In genomic region chr4:40843726-40844125, GRCm38 (mm10) we compare ENCODE assay signal across 8 mouse cellular contexts. TPM values are rescaled to one million over a fixed set of nuclear protein-coding genes. Genes with fewer than 3 reads are reported as not detected.
DNase-seq lines count a peak whose midpoint lies in the region; ATAC-seq and TF ChIP-seq lines count a peak whose summit lies in the region.

No protein-coding gene starts in this region.

- H3K9ac ChIP-seq in lung, embryonic 14.5 days = no peak overlapping the region
- H3K9ac ChIP-seq in embryonic facial prominence, embryonic 13.5 days = peak overlapping the region; percentile 44
- H3K9ac ChIP-seq in hindbrain, embryonic 13.5 days = 0 out of 2 replicates have a peak overlapping the region, but pooled peaks have one; percentile 40

- no peak overlapping the region for H3K4me3 ChIP-seq in lung, embryonic 14.5 days (ENCODE audit: low read depth, low read length)
- no peak overlapping the region for H3K4me3 ChIP-seq in embryonic facial prominence, embryonic 13.5 days
- H3K4me3 ChIP-seq in hindbrain, embryonic 13.5 days = no peak overlapping the region
- no peak overlapping the region for H3K4me3 ChIP-seq in macrophage (ENCODE audit: inconsistent target)

- H3K36me3 ChIP-seq in lung, embryonic 14.5 days (ENCODE audit: insufficient read depth) = 0 out of 2 replicates have a peak, but pooled peaks cover 3% of the 10 kb centered on the region
- no peaks in the 10 kb centered on the region for H3K36me3 ChIP-seq in embryonic facial prominence, embryonic 13.5 days
- H3K36me3 ChIP-seq in hindbrain, embryonic 13.5 days = no peaks in the 10 kb centered on the region
- no peaks in the 10 kb centered on the region for H3K36me3 ChIP-seq in macrophage (ENCODE audit: inconsistent target)

- WGBS in lung, embryonic 14.5 days = 47% methylated on average over 8 of the region's 8 CpGs
- WGBS in embryonic facial prominence, embryonic 13.5 days = 67% methylated on average over 8 of the region's 8 CpGs
- WGBS in hindbrain, embryonic 13.5 days = 72% methylated on average over 8 of the region's 8 CpGs
- 70% methylated on average over 8 of the region's 8 CpGs for WGBS in macrophage (ENCODE audit: missing documents)

- H3K4me2 ChIP-seq in lung, embryonic 14.5 days = peak overlapping the region; percentile 30
- no peak overlapping the region for H3K4me2 ChIP-seq in embryonic facial prominence, embryonic 13.5 days
- no peak overlapping the region for H3K4me2 ChIP-seq in hindbrain, embryonic 13.5 days

- peaks cover 95% of the 10 kb centered on the region for H3K79me2 ChIP-seq in macrophage (ENCODE audit: inconsistent target)

- no peak for DNase-seq in lung, embryonic 14.5 days
- no peak for DNase-seq in lung, postnatal 10 days
- no peak for DNase-seq in cerebellum, adult 11-12 months
- no peak for DNase-seq in frontal cortex, adult 2 months (ENCODE audit: extremely low spot score in 1 of 2, low spot score in 1 of 2)
- no peak for DNase-seq in urinary bladder, adult 2 months (ENCODE audit: low spot score)

- no peak for TF ChIP-seq CTCF in lung, embryonic 14.5 days (IDR thresholded peaks at IDR 0.05; ENCODE audit: low read depth)

- no peaks in the 10 kb centered on the region for H3K27me3 ChIP-seq in lung, embryonic 14.5 days (ENCODE audit: insufficient read depth, low read length)
- no peaks in the 10 kb centered on the region for H3K27me3 ChIP-seq in embryonic facial prominence, embryonic 13.5 days
- H3K27me3 ChIP-seq in hindbrain, embryonic 13.5 days = no peaks in the 10 kb centered on the region

- no peaks in the 10 kb centered on the region for H3K9me3 ChIP-seq in lung, embryonic 14.5 days (ENCODE audit: low read depth, low read length)
- no peaks in the 10 kb centered on the region for H3K9me3 ChIP-seq in embryonic facial prominence, embryonic 13.5 days
- H3K9me3 ChIP-seq in hindbrain, embryonic 13.5 days = no peaks in the 10 kb centered on the region

- H3K27ac ChIP-seq in lung, embryonic 14.5 days (ENCODE audit: low read depth) = peak overlapping the region; percentile 98
- peak overlapping the region; percentile 86 for H3K27ac ChIP-seq in embryonic facial prominence, embryonic 13.5 days
- peak overlapping the region; percentile 66 for H3K27ac ChIP-seq in hindbrain, embryonic 13.5 days
- peak overlapping the region; percentile 84 for H3K27ac ChIP-seq in macrophage

- peaks cover 56% of the 10 kb centered on the region for H3K4me1 ChIP-seq in lung, embryonic 14.5 days (ENCODE audit: insufficient read depth)
- peaks cover 41% of the 10 kb centered on the region for H3K4me1 ChIP-seq in embryonic facial prominence, embryonic 13.5 days
- H3K4me1 ChIP-seq in hindbrain, embryonic 13.5 days (replicated peaks) = peaks cover 21% of the 10 kb centered on the region

- ATAC-seq in lung, embryonic 14.5 days (ENCODE audit: insufficient read depth) = peak; percentile 0; the same call in 1 of the 2 replicates
- no peak for ATAC-seq in embryonic facial prominence, embryonic 13.5 days (ENCODE audit: insufficient number of reproducible peaks, insufficient read depth, low FRiP score, low TSS enrichment, low read depth)
- ATAC-seq in hindbrain, embryonic 13.5 days (ENCODE audit: low FRiP score) = no peak

RNA-seq across cellular contexts. Expression of gene B4galt1, which starts 10.1 kb away (rescaled TPM):
- 64.4 and 66.5 TPM in 2 replicates for polyA plus RNA-seq in lung, embryonic 14.5 days (2014; fragmentation: Nextera tagmentation; extraction: Ambion mirVana)
- 39.7 and 39.9 TPM in 2 replicates for polyA plus RNA-seq in embryonic facial prominence, embryonic 13.5 days (2015; fragmentation: Nextera tagmentation; extraction: Ambion mirVana)
- polyA plus RNA-seq in hindbrain, embryonic 13.5 days (2015; fragmentation: Nextera tagmentation; extraction: Ambion mirVana) = 9.0 and 9.6 TPM in 2 replicates
- 10 to 100 TPM; 21.8 to 67.0 (median 38.1) TPM for total RNA-seq in macrophage (2018; cell fraction: chromatin; rRNA removed)
- total RNA-seq in macrophage (2018; cell fraction: cytosol; rRNA removed) = 100 to 1,000 TPM in 10 of 26 experiments, 10 to 100 TPM in 16; 68.0 to 139 (median 95.9) TPM
- total RNA-seq in macrophage (2018; cell fraction: nucleus; rRNA removed) = 100 to 1,000 TPM in 19 of 26 experiments, 10 to 100 TPM in 7; 52.3 to 227 (median 128) TPM
- 54.5 to 89.1 TPM (median 55.9 TPM) in 3 replicates for polyA plus RNA-seq in macrophage (2018)
- 4.7 and 5.2 TPM in 2 replicates for polyA plus RNA-seq in frontal cortex, adult 2 months (2012; rRNA removed)
- 55.9 and 66.7 TPM in 2 replicates for polyA plus RNA-seq in urinary bladder, adult 2 months (2012; rRNA removed)
